Mouse (Mus musculus): ENCODE measurements around the gene Nt5c. TPM values are rescaled to one million over a fixed set of nuclear protein-coding genes. Genes with fewer than 3 reads are reported as not detected.

Nt5c gene
- polyA plus RNA-seq, 1 experiment from 2014 or later = 70.5 TPM

- H3K4me3 ChIP-seq (ENCODE audit: low read depth, low read length) = peak overlapping the region; percentile 100
- H3K36me3 ChIP-seq (ENCODE audit: control insufficient read depth, insufficient read depth, low read length) = no peaks in the 10 kb centered on the region
- ATAC-seq (replicated peaks; ENCODE audit: insufficient number of reproducible peaks, low FRiP score, low TSS enrichment) = peak; percentile 55
- peaks cover 40% of the 10 kb centered on the region for H3K4me1 ChIP-seq (ENCODE audit: control insufficient read depth, insufficient read depth, low read length)
- peak overlapping the region; percentile 90 for H3K4me2 ChIP-seq
- H3K9ac ChIP-seq (ENCODE audit: low read depth, low read length) = peak overlapping the region; percentile 97
- H3K9me3 ChIP-seq (replicated peaks; ENCODE audit: control insufficient read depth, low read length) = no peaks in the 10 kb centered on the region
- H3K27ac ChIP-seq (ENCODE audit: low read depth, low read length) = peak overlapping the region; percentile 89
- no peaks in the 10 kb centered on the region for H3K27me3 ChIP-seq (ENCODE audit: control insufficient read depth, insufficient read depth, low read length)
- under 1% methylated on average over 54 of the region's 57 CpGs for WGBS (ENCODE audit: insufficient replicate concordance)
Measured at GRCm38 (mm10) chr11:115513271-115514237, 21.9 kb upstream of the Nt5c start.

GRCm38 (mm10) chr11:115512407-115513183, 20.9 kb upstream of the Nt5c start:
- Histone ChIP-seq H3K4me3 (ENCODE audit: low read depth, low read length) (peak overlapping the region; percentile 100), H3K9me3 (replicated peaks; ENCODE audit: control insufficient read depth, low read length) (no peaks in the 10 kb centered on the region), H3K27ac (ENCODE audit: low read depth, low read length) (peak overlapping the region; percentile 89), H3K4me2 (peak overlapping the region; percentile 90), H3K4me1 (ENCODE audit: control insufficient read depth, insufficient read depth, low read length) (peaks cover 48% of the 10 kb centered on the region), H3K36me3 (ENCODE audit: control insufficient read depth, insufficient read depth, low read length) (no peaks in the 10 kb centered on the region), H3K27me3 (ENCODE audit: control insufficient read depth, insufficient read depth, low read length) (no peaks in the 10 kb centered on the region), H3K9ac (ENCODE audit: low read depth, low read length) (peak overlapping the region; percentile 97)
- ATAC-seq (replicated peaks; ENCODE audit: insufficient number of reproducible peaks, low FRiP score, low TSS enrichment) = no peak
- 33% methylated on average over 8 of the region's 8 CpGs for WGBS (ENCODE audit: insufficient replicate concordance)

GRCm38 (mm10) chr11:115512004-115512403, 20.3 kb upstream of the Nt5c start:
- ATAC-seq (replicated peaks; ENCODE audit: insufficient number of reproducible peaks, low FRiP score, low TSS enrichment) = no peak
- Histone ChIP-seq H3K4me1 (ENCODE audit: control insufficient read depth, insufficient read depth, low read length) (peaks cover 54% of the 10 kb centered on the region), H3K4me2 (peak overlapping the region; percentile 90), H3K27ac (ENCODE audit: low read depth, low read length) (peak overlapping the region; percentile 89), H3K9me3 (replicated peaks; ENCODE audit: control insufficient read depth, low read length) (no peaks in the 10 kb centered on the region), H3K27me3 (ENCODE audit: control insufficient read depth, insufficient read depth, low read length) (no peaks in the 10 kb centered on the region), H3K36me3 (ENCODE audit: control insufficient read depth, insufficient read depth, low read length) (no peaks in the 10 kb centered on the region), H3K9ac (ENCODE audit: low read depth, low read length) (peak overlapping the region; percentile 97; the same call in 1 of the 2 replicates), H3K4me3 (ENCODE audit: low read depth, low read length) (peak overlapping the region; percentile 100)
- WGBS (ENCODE audit: insufficient replicate concordance) = 63% methylated on average over 3 of the region's 3 CpGs

- 66% methylated on average over 2 of the region's 2 CpGs for WGBS (ENCODE audit: insufficient replicate concordance)
- H3K9ac ChIP-seq (ENCODE audit: low read depth, low read length) = peak overlapping the region; percentile 0; the same call in 1 of the 2 replicates
- H3K4me1 ChIP-seq (ENCODE audit: control insufficient read depth, insufficient read depth, low read length) = peaks cover 62% of the 10 kb centered on the region
- peak overlapping the region; percentile 90 for H3K4me2 ChIP-seq
- no peaks in the 10 kb centered on the region for H3K27me3 ChIP-seq (ENCODE audit: control insufficient read depth, insufficient read depth, low read length)
- no peaks in the 10 kb centered on the region for H3K36me3 ChIP-seq (ENCODE audit: control insufficient read depth, insufficient read depth, low read length)
- peak overlapping the region; percentile 79 for H3K27ac ChIP-seq (ENCODE audit: low read depth, low read length)
- ATAC-seq (replicated peaks; ENCODE audit: insufficient number of reproducible peaks, low FRiP score, low TSS enrichment) = no peak
- no peaks in the 10 kb centered on the region for H3K9me3 ChIP-seq (replicated peaks; ENCODE audit: control insufficient read depth, low read length)
- H3K4me3 ChIP-seq (ENCODE audit: low read depth, low read length) = peak overlapping the region; percentile 100
Measured at GRCm38 (mm10) chr11:115511121-115511520, 19.5 kb upstream of the Nt5c start.

- H3K4me3 ChIP-seq (ENCODE audit: low read depth, low read length) = peak overlapping the region; percentile 100
- H3K4me1 ChIP-seq (ENCODE audit: control insufficient read depth, insufficient read depth, low read length) = peaks cover 66% of the 10 kb centered on the region
- WGBS (ENCODE audit: insufficient replicate concordance) = 24% methylated on average over 5 of the region's 5 CpGs
- H3K27ac ChIP-seq (ENCODE audit: low read depth, low read length) = peak overlapping the region; percentile 79
- peak overlapping the region; percentile 90 for H3K4me2 ChIP-seq
- no peak for ATAC-seq (replicated peaks; ENCODE audit: insufficient number of reproducible peaks, low FRiP score, low TSS enrichment)
- H3K9me3 ChIP-seq (replicated peaks; ENCODE audit: control insufficient read depth, low read length) = no peaks in the 10 kb centered on the region
- peak overlapping the region; percentile 58; the same call in 1 of the 2 replicates for H3K9ac ChIP-seq (ENCODE audit: low read depth, low read length)
- no peaks in the 10 kb centered on the region for H3K36me3 ChIP-seq (ENCODE audit: control insufficient read depth, insufficient read depth, low read length)
- no peaks in the 10 kb centered on the region for H3K27me3 ChIP-seq (ENCODE audit: control insufficient read depth, insufficient read depth, low read length)
Measured at GRCm38 (mm10) chr11:115510507-115510888, 18.8 kb upstream of the Nt5c start.

GRCm38 (mm10) chr11:115509773-115510506, 18.3 kb upstream of the Nt5c start:
- H3K9ac ChIP-seq (ENCODE audit: low read depth, low read length) = peak overlapping the region; percentile 58
- H3K27ac ChIP-seq (ENCODE audit: low read depth, low read length) = peak overlapping the region; percentile 79
- H3K4me1 ChIP-seq (ENCODE audit: control insufficient read depth, insufficient read depth, low read length) = peaks cover 68% of the 10 kb centered on the region
- H3K9me3 ChIP-seq (replicated peaks; ENCODE audit: control insufficient read depth, low read length) = no peaks in the 10 kb centered on the region
- 23% methylated on average over 6 of the region's 6 CpGs for WGBS (ENCODE audit: insufficient replicate concordance)
- peak overlapping the region; percentile 100 for H3K4me3 ChIP-seq (ENCODE audit: low read depth, low read length)
- ATAC-seq (replicated peaks; ENCODE audit: insufficient number of reproducible peaks, low FRiP score, low TSS enrichment) = no peak
- H3K4me2 ChIP-seq = peak overlapping the region; percentile 90
- H3K27me3 ChIP-seq (ENCODE audit: control insufficient read depth, insufficient read depth, low read length) = no peaks in the 10 kb centered on the region
- H3K36me3 ChIP-seq (ENCODE audit: control insufficient read depth, insufficient read depth, low read length) = no peaks in the 10 kb centered on the region

GRCm38 (mm10) chr11:115508061-115508460, 16.4 kb upstream of the Nt5c start:
- H3K27me3 ChIP-seq (ENCODE audit: control insufficient read depth, insufficient read depth, low read length) = no peaks in the 10 kb centered on the region
- 0 out of 2 replicates have a peak overlapping the region, but pooled peaks have one; percentile 68 for H3K27ac ChIP-seq (ENCODE audit: low read depth, low read length)
- no peak overlapping the region for H3K4me2 ChIP-seq
- 73% methylated on average over 2 of the region's 2 CpGs for WGBS (ENCODE audit: insufficient replicate concordance)
- H3K4me1 ChIP-seq (ENCODE audit: control insufficient read depth, insufficient read depth, low read length) = peaks cover 67% of the 10 kb centered on the region
- H3K36me3 ChIP-seq (ENCODE audit: control insufficient read depth, insufficient read depth, low read length) = no peaks in the 10 kb centered on the region
- no peaks in the 10 kb centered on the region for H3K9me3 ChIP-seq (replicated peaks; ENCODE audit: control insufficient read depth, low read length)
- ATAC-seq (replicated peaks; ENCODE audit: insufficient number of reproducible peaks, low FRiP score, low TSS enrichment) = no peak
- H3K9ac ChIP-seq (ENCODE audit: low read depth, low read length) = no peak overlapping the region
- H3K4me3 ChIP-seq (ENCODE audit: low read depth, low read length) = no peak overlapping the region

GRCm38 (mm10) chr11:115506586-115506985, 14.9 kb upstream of the Nt5c start:
- Histone ChIP-seq H3K4me3 (ENCODE audit: low read depth, low read length) (no peak overlapping the region), H3K27me3 (ENCODE audit: control insufficient read depth, insufficient read depth, low read length) (no peaks in the 10 kb centered on the region), H3K9me3 (replicated peaks; ENCODE audit: control insufficient read depth, low read length) (no peaks in the 10 kb centered on the region), H3K9ac (ENCODE audit: low read depth, low read length) (0 out of 2 replicates have a peak overlapping the region, but pooled peaks have one; percentile 5), H3K4me1 (ENCODE audit: control insufficient read depth, insufficient read depth, low read length) (peaks cover 53% of the 10 kb centered on the region), H3K4me2 (no peak overlapping the region; the same call in 1 of the 2 replicates), H3K27ac (ENCODE audit: low read depth, low read length) (peak overlapping the region; percentile 10; the same call in 1 of the 2 replicates), H3K36me3 (ENCODE audit: control insufficient read depth, insufficient read depth, low read length) (peaks cover 6% of the 10 kb centered on the region)
- ATAC-seq (replicated peaks; ENCODE audit: insufficient number of reproducible peaks, low FRiP score, low TSS enrichment) = peak; percentile 43; the same call in 1 of the 2 replicates
- 55% methylated on average over 3 of the region's 3 CpGs for WGBS (ENCODE audit: insufficient replicate concordance)

Measured in heart, embryonic 11.5 days (tissue).